Mouse (Mus musculus) heart, embryonic 16.5 days (tissue): ENCODE measurements at regions not wholly inside any gene's neighbourhood (a gene's known extent, or its start where the extent isn't known, plus 50 kb on each side); places are given as distances from the start of the nearest gene placed in this dataset.

ENCODE experiments used
- ATAC-seq: fragments of 200-750 bp; cut with Nextera tagmentation; replicated peaks from 2 replicates; pipeline ENCODE4 v1.8.0; 2017; ENCODE audit warnings: moderate number of reproducible peaks; ENCODE audit not compliant: insufficient read depth, low FRiP score; ENCODE audit errors: extremely low read depth
- H3K27ac ChIP-seq: fragments of 300-500 bp; sonication (generic); 2 replicates; pipeline ENCODE4 v1.5.1; 2014; ENCODE audit warnings: mild to moderate bottlenecking, low read length, control low read depth, moderate library complexity
- H3K27me3 ChIP-seq: fragments of 300-500 bp; sonication (generic); 2 replicates; pipeline ENCODE4 v1.6.1; 2014; ENCODE audit warnings: low read length, mixed read lengths; ENCODE audit not compliant: control insufficient read depth, insufficient read depth
- H3K36me3 ChIP-seq: fragments of 300-500 bp; sonication (generic); 2 replicates; pipeline ENCODE4 v1.6.1; 2014; ENCODE audit not compliant: control insufficient read depth, insufficient read depth
- H3K4me1 ChIP-seq: fragments of 300-500 bp; sonication (generic); 2 replicates; pipeline ENCODE4 v1.6.1; 2014; ENCODE audit warnings: low read length, mixed read lengths; ENCODE audit not compliant: control insufficient read depth, insufficient read depth
- H3K4me2 ChIP-seq: fragments of 300-500 bp; sonication (generic); 2 replicates; pipeline ENCODE4 v1.6.1; 2014; ENCODE audit warnings: low read depth, mild to moderate bottlenecking, control low read depth, low read length
- H3K4me3 ChIP-seq: fragments of 300-500 bp; sonication (generic); 2 replicates; pipeline ENCODE4 v1.5.1; 2014; ENCODE audit warnings: mild to moderate bottlenecking, control low read depth, low read length
- H3K9ac ChIP-seq: fragments of 300-500 bp; sonication (generic); 2 replicates; pipeline ENCODE4 v1.6.1; 2014; ENCODE audit warnings: low read length, control low read depth
- H3K9me3 ChIP-seq: fragments of 300-500 bp; sonication (generic); replicated peaks from 2 replicates; pipeline ENCODE4 v1.6.1; 2016; ENCODE audit warnings: low read length; ENCODE audit not compliant: control insufficient read depth
- WGBS: fragments of 180-500 bp; shearing (Covaris S2); extraction: QIAGEN DNeasy Blood & Tissue Kit; methylation state at CpG from one replicate; pipeline ENCODE4 v1.1.7; 2014; 5-methylcytosine and 5-hydroxymethylcytosine counted together

DNA sequence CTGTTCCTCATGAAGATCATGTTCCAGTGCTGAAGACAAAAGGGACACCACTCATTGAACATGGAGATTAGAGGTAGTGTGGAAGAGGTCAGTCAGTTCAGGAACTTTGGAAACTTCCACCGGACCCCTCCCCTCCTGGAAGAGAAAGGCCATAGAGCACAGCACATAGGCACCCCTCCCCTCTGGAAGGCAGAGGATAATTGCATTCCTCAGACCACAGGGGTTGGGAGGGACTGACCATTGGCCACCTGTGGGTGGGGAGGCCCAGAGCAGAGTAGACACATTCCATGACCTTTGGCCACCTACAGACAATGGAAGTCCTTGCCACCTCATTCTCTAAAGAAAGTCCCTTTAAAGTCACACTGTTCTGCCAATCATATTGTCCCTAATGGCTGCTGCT lies 281.6 kb downstream of the Kcnj2 start:
- Histone ChIP-seq H3K36me3 (no peaks in the 10 kb centered on the region), H3K4me2 (no peak overlapping the region)
- no peak for ATAC-seq

GRCm38 (mm10) chr11:111350028-111350427 lies 284.1 kb downstream of the Kcnj2 start:
- H3K9ac ChIP-seq: no peak overlapping the region
- no peak overlapping the region for H3K4me3 ChIP-seq
- no peaks in the 10 kb centered on the region for H3K36me3 ChIP-seq
- H3K27ac ChIP-seq: no peak overlapping the region
- H3K9me3 ChIP-seq: no peaks in the 10 kb centered on the region
- no peaks in the 10 kb centered on the region for H3K27me3 ChIP-seq
- H3K4me2 ChIP-seq: no peak overlapping the region
- no peak for ATAC-seq
- H3K4me1 ChIP-seq: no peaks in the 10 kb centered on the region
- WGBS: 70% methylated on average over 4 of the region's 4 CpGs

More for the DNA sequence above, 281.6 kb downstream of the Kcnj2 start:
- 48% methylated on average over 1 of the region's 1 CpGs for WGBS
- Histone ChIP-seq H3K9me3 (no peaks in the 10 kb centered on the region), H3K4me1 (no peaks in the 10 kb centered on the region), H3K9ac (no peak overlapping the region), H3K27ac (no peak overlapping the region), H3K4me3 (no peak overlapping the region), H3K27me3 (no peaks in the 10 kb centered on the region)

GRCm38 (mm10) chr11:111363363-111363762 lies 297.4 kb downstream of the Kcnj2 start:
- Histone ChIP-seq H3K4me3 (no peak overlapping the region), H3K4me1 (no peaks in the 10 kb centered on the region), H3K36me3 (no peaks in the 10 kb centered on the region), H3K27me3 (no peaks in the 10 kb centered on the region), H3K9ac (no peak overlapping the region), H3K27ac (no peak overlapping the region), H3K9me3 (no peaks in the 10 kb centered on the region), H3K4me2 (no peak overlapping the region)
- ATAC-seq: no peak
- WGBS: 84% methylated on average over 1 of the region's 1 CpGs

DNA sequence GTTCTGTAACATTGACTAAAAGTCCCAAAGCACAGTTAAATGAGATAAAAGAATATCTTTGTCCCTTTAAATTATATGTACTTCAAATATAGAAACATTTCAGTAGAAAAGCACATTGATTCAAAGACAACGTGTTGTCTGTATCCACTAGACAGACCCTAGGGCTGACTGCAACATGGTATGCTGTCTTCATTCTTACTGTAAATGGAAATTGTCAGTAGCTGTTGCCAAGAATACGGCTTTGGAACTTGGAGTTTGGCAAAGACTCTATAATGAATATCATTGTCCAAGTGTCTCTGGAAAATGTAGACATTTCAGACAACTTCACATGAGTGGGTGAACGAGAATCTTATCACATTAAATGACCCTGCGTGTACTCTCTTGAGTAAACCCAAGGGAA lies 311.2 kb downstream of the Kcnj2 start:
- H3K9ac ChIP-seq: no peak overlapping the region
- no peaks in the 10 kb centered on the region for H3K9me3 ChIP-seq
- H3K4me2 ChIP-seq: no peak overlapping the region
- no peaks in the 10 kb centered on the region for H3K27me3 ChIP-seq
- H3K27ac ChIP-seq: no peak overlapping the region
- WGBS: 34% methylated on average over 4 of the region's 4 CpGs
- peak; percentile 41; the same call in 1 of the 2 replicates for ATAC-seq
- 0 out of 2 replicates have a peak, but pooled peaks cover 2% of the 10 kb centered on the region for H3K4me1 ChIP-seq
- no peaks in the 10 kb centered on the region for H3K36me3 ChIP-seq
- H3K4me3 ChIP-seq: no peak overlapping the region

GRCm38 (mm10) chr11:111379842-111380241 lies 313.9 kb downstream of the Kcnj2 start:
- Histone ChIP-seq H3K4me3 (no peak overlapping the region), H3K4me1 (0 out of 2 replicates have a peak, but pooled peaks cover 2% of the 10 kb centered on the region), H3K36me3 (no peaks in the 10 kb centered on the region), H3K9me3 (no peaks in the 10 kb centered on the region), H3K27ac (no peak overlapping the region), H3K27me3 (no peaks in the 10 kb centered on the region), H3K4me2 (no peak overlapping the region), H3K9ac (no peak overlapping the region)
- no peak for ATAC-seq
- 66% methylated on average over 3 of the region's 3 CpGs for WGBS

GRCm38 (mm10) chr11:111398706-111399105 lies 332.7 kb downstream of the Kcnj2 start:
- WGBS: 76% methylated on average over 1 of the region's 1 CpGs
- H3K27me3 ChIP-seq: no peaks in the 10 kb centered on the region
- ATAC-seq: no peak
- no peaks in the 10 kb centered on the region for H3K36me3 ChIP-seq
- H3K4me3 ChIP-seq: no peak overlapping the region
- no peaks in the 10 kb centered on the region for H3K4me1 ChIP-seq
- H3K9ac ChIP-seq: no peak overlapping the region
- no peaks in the 10 kb centered on the region for H3K9me3 ChIP-seq
- H3K27ac ChIP-seq: no peak overlapping the region
- no peak overlapping the region for H3K4me2 ChIP-seq

DNA sequence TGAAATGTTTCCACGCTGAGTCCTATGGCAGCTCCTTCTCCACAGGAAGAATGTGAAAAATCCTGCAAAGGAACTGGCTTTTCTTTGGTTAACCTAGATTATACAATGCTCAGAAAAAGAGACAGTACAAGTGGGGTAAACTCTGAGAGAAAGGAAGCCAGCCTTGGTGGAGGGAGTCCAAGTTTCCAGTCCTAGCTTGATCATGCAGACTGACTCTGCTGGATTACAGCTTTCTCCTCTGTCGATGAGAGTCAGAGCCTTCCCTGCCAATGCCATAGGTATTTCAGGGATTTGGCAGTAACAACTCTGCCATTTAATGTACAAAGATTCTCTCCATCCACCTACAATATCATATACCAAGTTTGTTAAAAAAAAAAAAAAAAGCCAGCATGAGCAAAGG lies 343.3 kb downstream of the Kcnj2 start:
- Histone ChIP-seq H3K4me3 (no peak overlapping the region), H3K9me3 (no peaks in the 10 kb centered on the region), H3K4me1 (no peaks in the 10 kb centered on the region), H3K4me2 (no peak overlapping the region), H3K36me3 (no peaks in the 10 kb centered on the region), H3K27me3 (no peaks in the 10 kb centered on the region), H3K9ac (no peak overlapping the region), H3K27ac (no peak overlapping the region)
- WGBS: 76% methylated on average over 2 of the region's 2 CpGs
- no peak for ATAC-seq

DNA sequence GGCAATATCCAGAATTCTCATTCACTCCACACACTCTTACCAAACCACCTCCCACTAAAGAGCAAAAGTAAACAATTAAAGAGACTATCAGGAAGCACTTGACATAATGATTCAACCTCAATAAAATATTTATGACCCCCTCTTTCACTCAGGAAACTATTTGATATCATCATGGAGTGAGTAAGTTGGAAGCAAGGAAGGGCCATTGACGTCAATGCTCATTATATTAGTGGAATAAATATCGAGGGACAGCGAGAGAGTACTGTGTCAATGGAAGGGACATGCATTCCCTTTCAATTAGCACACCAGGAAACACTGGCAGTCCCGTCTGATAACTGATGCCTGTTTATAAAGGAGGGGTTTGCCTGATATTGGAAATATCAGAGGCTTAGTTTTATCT lies 358.9 kb downstream of the Kcnj2 start:
- no peak overlapping the region for H3K4me3 ChIP-seq
- peaks cover 4% of the 10 kb centered on the region for H3K4me1 ChIP-seq
- no peaks in the 10 kb centered on the region for H3K9me3 ChIP-seq
- no peaks in the 10 kb centered on the region for H3K27me3 ChIP-seq
- H3K9ac ChIP-seq: no peak overlapping the region
- no peak for ATAC-seq
- H3K36me3 ChIP-seq: no peaks in the 10 kb centered on the region
- 63% methylated on average over 4 of the region's 4 CpGs for WGBS
- no peak overlapping the region for H3K27ac ChIP-seq
- H3K4me2 ChIP-seq: no peak overlapping the region

- WGBS: 43% methylated on average over 4 of the region's 4 CpGs
- no peak overlapping the region for H3K9ac ChIP-seq
- no peaks in the 10 kb centered on the region for H3K27me3 ChIP-seq
- no peak for ATAC-seq
- no peaks in the 10 kb centered on the region for H3K36me3 ChIP-seq
- no peak overlapping the region for H3K4me3 ChIP-seq
- peaks cover 4% of the 10 kb centered on the region for H3K4me1 ChIP-seq
- no peaks in the 10 kb centered on the region for H3K9me3 ChIP-seq
- H3K4me2 ChIP-seq: no peak overlapping the region
- no peak overlapping the region for H3K27ac ChIP-seq
Measured at GRCm38 (mm10) chr11:111426715-111427114, 360.8 kb downstream of the Kcnj2 start.

DNA sequence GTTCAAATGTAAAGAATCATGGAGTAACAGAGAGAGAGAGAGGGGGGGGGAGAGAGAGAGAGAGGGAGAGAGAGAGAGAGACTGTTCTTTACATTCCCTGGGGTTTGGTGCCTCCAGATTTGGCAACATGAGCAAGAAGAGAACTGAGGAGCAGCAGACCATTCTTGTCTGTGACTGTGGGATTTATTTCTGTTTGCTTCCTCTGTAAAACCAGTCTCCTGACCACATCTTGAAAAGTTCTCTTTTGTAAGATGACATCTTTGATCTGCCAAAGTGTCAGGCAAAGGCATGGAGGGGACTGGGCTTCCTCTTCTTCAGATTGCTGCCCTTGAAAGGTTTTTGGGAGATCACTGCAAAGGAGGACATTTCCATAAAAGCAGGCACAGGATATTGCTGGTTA lies 376.3 kb downstream of the Kcnj2 start:
- ATAC-seq: no peak
- Histone ChIP-seq H3K9ac (no peak overlapping the region), H3K36me3 (no peaks in the 10 kb centered on the region), H3K27me3 (no peaks in the 10 kb centered on the region), H3K9me3 (no peaks in the 10 kb centered on the region), H3K4me2 (no peak overlapping the region), H3K4me1 (no peaks in the 10 kb centered on the region), H3K27ac (no peak overlapping the region), H3K4me3 (no peak overlapping the region)
